Mouse (Mus musculus) lung, adult 2 months (tissue): ENCODE data around the gene Mbnl2. TPM values are rescaled to one million over a fixed set of nuclear protein-coding genes. Genes with fewer than 3 reads are reported as not detected.
A peak's percentile ranks its signal among the peaks of the same experiment; 100 is the strongest.
"Not testable (repeated sequence)": the region's sequence is repeated elsewhere in the genome, so short reads cannot be mapped to it uniquely, and the experiment has no call there.

Source experiments
- DNase-seq: peaks from one replicate; pipeline ENCODE4 v3.0.0; 2022
- H3K4me1 ChIP-seq: fragments of 200-500 bp; 2 replicates; pipeline ENCODE4 v1.6.1; 2011; ENCODE audit warnings: low read length; ENCODE audit not compliant: control insufficient read depth, insufficient read depth
- H3K4me3 ChIP-seq: fragments of 200-500 bp; replicated peaks from 2 replicates; pipeline ENCODE3; 2011; ENCODE audit warnings: low read depth, mild to moderate bottlenecking, control low read depth, low read length; ENCODE audit errors: extremely low read depth
- CTCF ChIP-seq: fragments of 200-500 bp; IDR thresholded peaks from 2 replicates; pipeline ENCODE4 v1.5.1; 2011; ENCODE audit warnings: mild to moderate bottlenecking, low read length, control low read depth; ENCODE audit not compliant: insufficient read depth
- POLR2A ChIP-seq: fragments of 200-500 bp; IDR thresholded peaks from 2 replicates; pipeline ENCODE4 v1.6.1; 2011; ENCODE audit warnings: low read depth, mild to moderate bottlenecking, control low read depth, low read length, borderline replicate concordance; ENCODE audit errors: extremely low read depth
- WGBS: fragments of 180-500 bp; shearing (Covaris S2); methylation state at CpG from one replicate; pipeline ENCODE4 v1.1.7; 2018; 5-methylcytosine and 5-hydroxymethylcytosine counted together
- polyA plus RNA-seq: library from polyadenylated mRNA; depleted of rRNA; stranded (reverse); fragments of >200 nt; gene quantifications from 2 replicates; pipeline ENCODE4 v1.2.3, GENCODE M21; 2012

Mbnl2 gene
- polyA plus RNA-seq, 1 experiment: 130 TPM

- TF ChIP-seq CTCF (no peak), POLR2A (no peak)
- 63% methylated on average over 4 of the region's 4 CpGs for WGBS
- no peak overlapping the region for H3K4me3 ChIP-seq
Measured at GRCm38 (mm10) chr14:120349332-120349731, 73.9 kb downstream of the Mbnl2 start.

GRCm38 (mm10) chr14:120352136-120352843 is 76.8 kb downstream of the Mbnl2 start:
- 32% methylated on average over 14 of the region's 14 CpGs for WGBS
- DNase-seq: no peak
- Histone ChIP-seq H3K4me1 (peaks cover 32% of the 10 kb centered on the region), H3K4me3 (no peak overlapping the region)
- no peak for TF ChIP-seq POLR2A
- no peak for TF ChIP-seq CTCF

More at GRCm38 (mm10) chr14:120349332-120349731, 73.9 kb downstream of the Mbnl2 start:
- H3K4me1 ChIP-seq: peaks cover 20% of the 10 kb centered on the region
- no peak for DNase-seq

- H3K4me1 ChIP-seq: peaks cover 27% of the 10 kb centered on the region
- TF ChIP-seq CTCF (no peak), POLR2A (no peak)
- H3K4me3 ChIP-seq: no peak overlapping the region
- no peak for DNase-seq
- 21% methylated on average over 11 of the region's 11 CpGs for WGBS
Measured at GRCm38 (mm10) chr14:120353211-120353610, 77.7 kb downstream of the Mbnl2 start.

GRCm38 (mm10) chr14:120354595-120354994 is 79.1 kb downstream of the Mbnl2 start:
- no peak for DNase-seq
- Histone ChIP-seq H3K4me1 (peaks cover 29% of the 10 kb centered on the region), H3K4me3 (no peak overlapping the region)
- TF ChIP-seq POLR2A: no peak
- no peak for TF ChIP-seq CTCF
- 48% methylated on average over 6 of the region's 6 CpGs for WGBS

DNA sequence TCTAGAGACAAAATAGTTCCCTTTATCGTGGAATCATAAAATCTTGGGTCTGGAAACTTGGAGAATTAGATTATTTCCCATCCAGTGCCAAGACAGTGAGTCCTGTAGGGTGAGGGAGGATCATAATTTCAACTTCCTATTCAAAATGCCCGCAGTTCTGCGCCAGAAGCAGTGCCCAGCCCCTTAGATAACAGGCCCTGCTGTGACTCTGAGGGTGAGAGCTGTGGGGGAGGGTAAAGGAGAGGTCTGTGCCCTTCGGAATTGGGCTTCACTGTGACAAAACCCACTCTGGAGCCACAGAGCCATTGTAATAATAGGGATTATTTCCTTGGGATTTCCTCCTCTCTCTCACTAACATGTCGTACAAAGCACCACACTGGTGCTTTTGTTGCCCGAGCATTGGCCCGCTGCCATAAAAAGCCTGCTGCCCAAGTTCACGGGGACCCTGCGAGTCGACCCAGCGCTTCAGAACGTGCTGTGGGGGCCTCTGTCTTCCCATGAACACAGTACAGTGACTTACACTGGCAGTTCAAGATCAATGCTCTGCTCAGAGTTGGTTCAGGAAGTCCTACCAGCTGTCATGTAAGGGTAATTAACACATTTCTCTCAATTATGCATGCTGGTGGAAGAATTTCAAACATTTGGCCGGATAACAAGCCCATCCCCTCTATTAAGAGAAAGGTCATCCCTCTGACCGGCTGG is 79.7 kb downstream of the Mbnl2 start:
- DNase-seq: peak; percentile 50
- peaks cover 29% of the 10 kb centered on the region for H3K4me1 ChIP-seq
- no peak for TF ChIP-seq POLR2A
- TF ChIP-seq CTCF: no peak
- WGBS: 15% methylated on average over 14 of the region's 14 CpGs
- no peak overlapping the region for H3K4me3 ChIP-seq

GRCm38 (mm10) chr14:120355742-120356440 is 80.4 kb downstream of the Mbnl2 start:
- 52% methylated on average over 10 of the region's 10 CpGs for WGBS
- no peak for DNase-seq
- no peak for TF ChIP-seq POLR2A
- no peak for TF ChIP-seq CTCF
- peaks cover 29% of the 10 kb centered on the region for H3K4me1 ChIP-seq
- no peak overlapping the region for H3K4me3 ChIP-seq

DNA sequence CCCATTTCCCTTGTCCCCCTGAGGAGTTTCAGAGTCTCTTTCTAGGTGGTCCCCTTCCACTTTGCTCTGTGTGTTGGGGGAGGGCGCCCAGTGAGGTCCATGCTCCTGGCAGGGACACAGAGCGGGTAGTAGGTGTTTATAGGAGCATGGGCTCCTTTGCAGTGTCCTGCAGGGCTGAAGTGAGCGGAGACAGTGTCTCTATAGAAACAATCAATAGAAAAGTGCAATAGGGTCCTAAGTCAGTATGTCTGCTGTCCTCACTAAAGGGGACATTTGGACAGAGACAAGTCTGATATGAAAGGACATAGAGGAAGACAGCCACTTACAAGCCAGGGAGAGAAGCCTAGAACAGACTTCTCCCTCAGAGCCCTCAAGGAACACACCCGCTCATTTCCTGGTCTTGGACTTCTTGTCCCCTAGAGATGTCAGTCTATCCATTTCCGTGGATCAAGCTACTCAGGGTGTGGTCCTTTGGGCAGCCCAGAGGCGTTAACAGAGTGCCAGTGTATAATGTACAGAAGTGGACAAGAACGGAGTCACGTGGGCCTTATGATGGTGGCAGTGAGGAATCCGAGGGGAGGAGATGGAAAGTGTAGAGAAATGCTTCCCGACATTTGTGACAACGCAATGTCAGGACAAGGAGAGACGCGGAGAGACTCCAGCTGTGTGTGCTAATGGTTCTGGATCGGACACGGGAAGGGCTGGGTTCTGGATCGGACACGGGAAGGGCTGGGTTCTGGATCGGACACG is 82.0 kb downstream of the Mbnl2 start:
- 79% methylated on average over 19 of the region's 19 CpGs for WGBS
- H3K4me1 ChIP-seq: peaks cover 27% of the 10 kb centered on the region
- DNase-seq: no peak
- no peak for TF ChIP-seq POLR2A
- no peak for TF ChIP-seq CTCF
- no peak overlapping the region for H3K4me3 ChIP-seq

DNA sequence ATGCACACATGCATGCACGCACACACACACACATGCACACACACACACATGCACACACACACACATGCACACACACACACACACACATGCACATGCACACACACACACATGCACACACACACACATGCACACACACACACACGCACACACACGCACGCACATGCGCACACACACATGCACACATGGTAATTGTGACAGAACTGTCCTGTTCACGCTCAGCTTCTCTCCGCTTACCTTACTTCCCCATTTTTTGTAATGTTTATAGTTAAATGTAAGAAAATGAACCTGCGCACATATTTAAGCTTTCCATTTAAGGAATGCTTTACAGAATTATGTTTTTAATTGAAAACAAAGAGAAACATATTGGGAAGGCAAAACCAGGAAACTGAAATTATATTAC is 84.1 kb downstream of the Mbnl2 start:
- not testable (repeated sequence) for H3K4me3 ChIP-seq, DNase-seq
- WGBS: 95% methylated on average over 8 of the region's 8 CpGs
- H3K4me1 ChIP-seq: peaks cover 31% of the 10 kb centered on the region

DNA sequence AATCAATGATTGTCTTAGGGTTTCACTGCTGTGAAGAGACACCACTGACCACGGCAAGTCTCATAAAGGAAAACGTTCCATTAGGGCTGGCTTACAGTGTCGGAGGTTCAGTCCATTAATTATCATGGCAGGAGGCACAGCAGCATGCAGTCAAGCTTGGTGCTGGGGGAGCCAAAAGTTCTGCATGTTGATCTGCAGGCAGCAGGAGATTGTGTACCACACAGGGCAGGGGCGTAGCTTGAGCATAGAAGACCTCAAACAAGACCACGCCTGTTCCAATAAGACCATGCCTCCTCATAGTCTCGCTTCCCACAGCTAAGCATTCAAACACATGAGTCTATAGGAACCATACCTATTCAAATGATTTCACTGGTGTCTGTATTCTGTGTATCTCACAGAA is 85.7 kb downstream of the Mbnl2 start:
- Histone ChIP-seq H3K4me1 (peaks cover 20% of the 10 kb centered on the region), H3K4me3 (no peak overlapping the region)
- TF ChIP-seq CTCF: no peak
- 72% methylated on average over 6 of the region's 6 CpGs for WGBS
- DNase-seq: no peak
